Comparison of ENCODE assay signal across 8 mouse cellular contexts in the genomic region with DNA sequence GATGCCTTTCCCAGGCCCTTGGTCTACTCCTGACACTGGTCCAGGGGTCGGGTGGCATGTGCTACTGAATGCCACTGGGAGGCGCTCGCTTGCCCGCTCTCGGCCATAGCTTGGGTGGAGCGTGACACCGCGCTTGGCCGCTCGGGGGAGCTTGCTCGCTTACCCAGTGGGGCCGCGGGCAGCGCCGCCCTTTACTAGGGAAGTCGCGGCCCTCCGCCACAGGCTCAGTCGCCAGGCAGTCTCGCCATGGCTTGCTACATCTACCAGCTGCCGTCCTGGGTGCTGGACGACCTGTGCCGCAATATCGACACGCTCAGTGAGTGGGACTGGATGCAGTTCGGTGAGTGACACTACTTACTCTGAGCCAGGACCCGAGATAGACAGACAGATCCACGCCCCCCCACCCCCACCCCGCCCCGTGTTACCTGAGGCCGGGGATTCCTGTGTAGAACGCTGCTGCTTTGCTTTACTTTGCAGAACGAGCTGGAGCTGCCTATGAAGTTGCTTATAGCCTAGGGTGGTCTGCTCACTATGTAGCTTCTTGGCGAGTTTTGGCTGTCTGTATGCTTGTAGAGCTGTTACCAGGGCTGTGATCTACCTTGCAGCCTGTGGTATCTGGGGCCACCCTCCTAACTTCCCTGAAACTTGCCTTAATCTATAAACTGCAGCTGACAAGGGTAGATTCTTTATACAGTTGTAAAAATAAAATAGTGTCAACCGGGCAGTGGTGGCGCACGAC. TPM values are rescaled to one million over a fixed set of nuclear protein-coding genes. Genes with fewer than 3 reads are reported as not detected.
DNase-seq lines count a peak whose midpoint lies in the region; ATAC-seq lines count a peak whose summit lies in the region.

A gene (plus strand): TSS at position 166 of the 739 bp plus-strand sequence.

- peak within 1 kb of the TSS; percentile 62 for H3K4me2 ChIP-seq in hindbrain, embryonic 16.5 days (ENCODE audit: low read length)

- peak within 1 kb of the TSS; percentile 69 for H3K9ac ChIP-seq in hindbrain, embryonic 16.5 days (ENCODE audit: low read depth, low read length)

- peaks cover 52% of the 10 kb centered on the region for H3K79me2 ChIP-seq in macrophage (ENCODE audit: inconsistent target)

- no peaks in the 10 kb centered on the region for H3K9me3 ChIP-seq in hindbrain, embryonic 16.5 days (ENCODE audit: control insufficient read depth, low read length)

- WGBS in hindbrain, embryonic 16.5 days = 8% methylated on average over 37 of the region's 37 CpGs
- WGBS in macrophage (ENCODE audit: missing documents) = 4% methylated on average over 37 of the region's 37 CpGs

- 0 out of 2 replicates have a peak within 1 kb of the TSS, but pooled peaks have one; percentile 29 for H3K27ac ChIP-seq in hindbrain, embryonic 16.5 days (ENCODE audit: low read depth, low read length)
- peak within 1 kb of the TSS; percentile 72 for H3K27ac ChIP-seq in macrophage

- H3K4me1 ChIP-seq in hindbrain, embryonic 16.5 days (ENCODE audit: control insufficient read depth, insufficient read depth, low read depth, low read length) = no peaks in the 10 kb centered on the region

- peak; percentile 95 for DNase-seq in R1 (ENCODE audit: low read depth, low spot score)
- DNase-seq in cerebellum, postnatal 36 days = peak; percentile 95
- DNase-seq in gastrocnemius, adult 18-20 months (ENCODE audit: low spot score) = peak; percentile 95
- peak; percentile 95 to 96 for DNase-seq in left cerebral cortex, adult 18-20 months (ENCODE audit: low spot score in 2 of 2)
- peak; percentile 95 for DNase-seq in right cerebral cortex, adult 18-20 months
- peak; percentile 75 for DNase-seq in urinary bladder, postnatal 10 days (ENCODE audit: low spot score)

- H3K36me3 ChIP-seq in hindbrain, embryonic 16.5 days (ENCODE audit: control insufficient read depth, insufficient read depth, low read length) = no peaks in the 10 kb centered on the region
- no peaks in the 10 kb centered on the region for H3K36me3 ChIP-seq in macrophage (ENCODE audit: inconsistent target)

- peak within 1 kb of the TSS; percentile 47 for H3K4me3 ChIP-seq in hindbrain, embryonic 16.5 days (ENCODE audit: low read length)
- H3K4me3 ChIP-seq in macrophage (ENCODE audit: inconsistent target) = peak within 1 kb of the TSS; percentile 84

- ATAC-seq in hindbrain, embryonic 16.5 days = peak; percentile 97

- no peaks in the 10 kb centered on the region for H3K27me3 ChIP-seq in hindbrain, embryonic 16.5 days (replicated peaks; ENCODE audit: control insufficient read depth, insufficient read depth, low read length)

RNA-seq across cellular contexts. Expression of the gene that starts here (rescaled TPM):
- total RNA-seq in gastrocnemius, adult 18-20 months (2021) = 1 to 10 TPM; 4.6 to 9.0 TPM
- polyA plus RNA-seq in hindbrain, embryonic 16.5 days (2015; fragmentation: Nextera tagmentation; extraction: Ambion mirVana) = 2.6 and 2.8 TPM in 2 replicates
- 10 to 100 TPM; 23.5 to 25.4 TPM for total RNA-seq in left cerebral cortex, adult 18-20 months (2021)
- total RNA-seq in macrophage (2018; cell fraction: chromatin; rRNA removed) = 100 to 1,000 TPM; 124 to 877 (median 414) TPM
- 100 to 1,000 TPM in 6 of 26 experiments, 10 to 100 TPM in 20; 31.3 to 188 (median 58.0) TPM for total RNA-seq in macrophage (2018; cell fraction: cytosol; rRNA removed)
- total RNA-seq in macrophage (2018; cell fraction: nucleus; rRNA removed) = 100 to 1,000 TPM in 23 of 26 experiments, 10 to 100 TPM in 3; 76.4 to 499 (median 338) TPM
- 37.2 to 60.7 TPM (median 44.6 TPM) in 3 replicates for polyA plus RNA-seq in macrophage (2018)

Comparison
In these comparisons a context has a peak if more than half of its experiments do, and no peak if none do; other contexts are left out.
1. Peak in every context shown above with its lines: DNase-seq, ATAC-seq, H3K4me3 ChIP-seq and H3K27ac ChIP-seq.
2. RNA of the gene that starts here (polyA plus RNA-seq): 37.2 to 60.7 TPM in macrophage; 2.6 to 2.8 TPM in hindbrain, embryonic 16.5 days; every median in the first group is over 10 times any median in the second.